12 mouse cellular contexts compared by ENCODE assay signal in genomic region chr16:52588291-52588781, GRCm38 (mm10).
DNase-seq lines count a peak whose midpoint lies in the region; ATAC-seq lines count a peak whose summit lies in the region.
"Had no signal": no experiment of that assay in that cellular context is flagged by ENCODE, and none has a peak within 500 bp of the region (broad histone marks: within the 10 kb centered on the region; RNA-seq: fewer than 3 reads in every experiment).

No protein-coding gene starts in this region.

- no peaks in the 10 kb centered on the region for H3K4me1 ChIP-seq in kidney, embryonic 16.5 days (ENCODE audit: insufficient read depth, low read length)
- H3K4me1 ChIP-seq: kidney, embryonic 15.5 days; limb, embryonic 15.5 days had no signal

- H3K4me2 ChIP-seq in kidney, embryonic 16.5 days (replicated peaks; ENCODE audit: low read depth, low read length): no peak overlapping the region
- H3K4me2 ChIP-seq: kidney, embryonic 15.5 days; limb, embryonic 15.5 days had no signal

- H3K36me3 ChIP-seq in kidney, embryonic 16.5 days (ENCODE audit: insufficient read depth, low read length): no peaks in the 10 kb centered on the region
- H3K36me3 ChIP-seq: kidney, embryonic 15.5 days; limb, embryonic 15.5 days had no signal

- H3K9me3 ChIP-seq in kidney, embryonic 16.5 days (ENCODE audit: low read length): no peaks in the 10 kb centered on the region
- H3K9me3 ChIP-seq: kidney, embryonic 15.5 days; limb, embryonic 15.5 days had no signal

- DNase-seq in kidney, postnatal 10 days: no peak
- DNase-seq in retina, embryonic 14.5 days (ENCODE audit: low spot score): peak; percentile 44
- no peak for DNase-seq in retina, postnatal 1 day
- DNase-seq in layer of hippocampus, adult 8-10 months (ENCODE audit: low spot score in 2 of 2): peak; percentile 30 to 56
- DNase-seq in thymus, postnatal 4 days: no peak
- no peak for DNase-seq in adipocyte (ENCODE audit: low spot score)
- DNase-seq: cerebellum, postnatal 36 days; heart, postnatal 14 days; lung, postnatal 4 days had no signal

- no peak overlapping the region for H3K4me3 ChIP-seq in kidney, embryonic 16.5 days (ENCODE audit: low read length)
- H3K4me3 ChIP-seq: kidney, embryonic 15.5 days; limb, embryonic 15.5 days had no signal

- no peak overlapping the region for H3K27ac ChIP-seq in kidney, embryonic 16.5 days (ENCODE audit: low read length)
- H3K27ac ChIP-seq: kidney, embryonic 15.5 days; limb, embryonic 15.5 days had no signal

- no peak overlapping the region for H3K9ac ChIP-seq in kidney, embryonic 16.5 days (replicated peaks; ENCODE audit: low read length)
- H3K9ac ChIP-seq: kidney, embryonic 15.5 days; limb, embryonic 15.5 days had no signal

- H3K27me3 ChIP-seq in kidney, embryonic 16.5 days (ENCODE audit: insufficient read depth, low read length): no peaks in the 10 kb centered on the region
- H3K27me3 ChIP-seq: kidney, embryonic 15.5 days; limb, embryonic 15.5 days had no signal

- ATAC-seq in kidney, embryonic 16.5 days (ENCODE audit: low FRiP score, low TSS enrichment): peak; percentile 65; the same call in 1 of the 2 replicates

- WGBS in kidney, embryonic 16.5 days: 27% methylated on average over 1 of the region's 1 CpGs

Comparison
In these comparisons a context has a peak if more than half of its experiments do, and no peak if none do; other contexts are left out.
1. DNase-seq: peak in retina, embryonic 14.5 days (single experiment) and layer of hippocampus, adult 8-10 months (2 of 2); none in kidney, postnatal 10 days (single experiment), retina, postnatal 1 day (single experiment), thymus, postnatal 4 days (single experiment) and adipocyte (single experiment).